8 mouse cellular contexts compared by ENCODE assay signal in genomic region chr5:89704264-89704663, GRCm38 (mm10).
DNase-seq lines count a peak whose midpoint lies in the region; TF ChIP-seq lines count a peak whose summit lies in the region.

No protein-coding gene starts in this region.

- intact Hi-C loops in left cerebral cortex, postnatal 10 days (cut with DNase I) = no loop called here
- intact Hi-C loops in left cerebral cortex, postnatal 36 days (cut with DNase I) = no loop called here

- TF ChIP-seq CTCF in brain, embryonic 14.5 days (IDR thresholded peaks at IDR 0.05; ENCODE audit: borderline replicate concordance, extremely low read depth, insufficient read depth, insufficient read length) = no peak
- no peak for TF ChIP-seq CTCF in thymus, adult 2 months (IDR thresholded peaks at IDR 0.05; ENCODE audit: borderline replicate concordance, control insufficient read depth, extremely low read depth, insufficient read depth, low read length, poor library complexity)

- H3K27ac ChIP-seq in thymus, adult 2 months (ENCODE audit: control insufficient read depth, insufficient read depth, low read length) = no peak overlapping the region

- TF ChIP-seq POLR2A in brain, embryonic 14.5 days (IDR thresholded peaks at IDR 0.05; ENCODE audit: borderline replicate concordance, extremely low read depth, insufficient read depth, insufficient read length, poor library complexity, severe bottlenecking) = no peak
- TF ChIP-seq POLR2A in thymus, adult 2 months (IDR thresholded peaks at IDR 0.05; ENCODE audit: control insufficient read depth, extremely low read depth, insufficient read depth, low read length, poor library complexity) = no peak

- no peaks in the 10 kb centered on the region for H3K36me3 ChIP-seq in thymus, adult 2 months (ENCODE audit: control insufficient read depth, insufficient read depth, low read length)

- WGBS in thymus, adult 2 months = 73% methylated on average over 1 of the region's 1 CpGs

- peak; percentile 11 for DNase-seq in cerebellum, adult 9-11 months
- DNase-seq in cerebellum, adult 8-10 months = no peak
- peak; percentile 45 to 69 for DNase-seq in left cerebral cortex, postnatal 10 days (ENCODE audit: extremely low spot score in 1 of 2, low spot score in 2 of 2)
- DNase-seq in left cerebral cortex, postnatal 36 days (ENCODE audit: low spot score in 2 of 2) = no peak
- DNase-seq in brain, embryonic 14.5 days (ENCODE audit: low read depth) = peak; percentile 95
- peak; percentile 35 for DNase-seq in kidney, adult 9 months
- DNase-seq in mesoderm, embryonic 11.5 days (ENCODE audit: low read depth, low spot score) = peak; percentile 10
- no peak for DNase-seq in thymus, adult 2 months

- H3K4me1 ChIP-seq in thymus, adult 2 months (replicated peaks; ENCODE audit: control insufficient read depth, insufficient read depth, low read length) = no peaks in the 10 kb centered on the region

- no peak overlapping the region for H3K4me3 ChIP-seq in thymus, adult 2 months (ENCODE audit: control insufficient read depth, insufficient read depth, low read length)

- no peaks in the 10 kb centered on the region for H3K27me3 ChIP-seq in thymus, adult 2 months (ENCODE audit: control insufficient read depth, insufficient read depth, low read length)

Comparison
In these comparisons a context has a peak if more than half of its experiments do, and no peak if none do; other contexts are left out.
1. DNase-seq: peak in cerebellum, adult 9-11 months (single experiment), left cerebral cortex, postnatal 10 days (2 of 2), brain, embryonic 14.5 days (single experiment), kidney, adult 9 months (single experiment) and mesoderm, embryonic 11.5 days (single experiment); none in cerebellum, adult 8-10 months (single experiment), left cerebral cortex, postnatal 36 days (0 of 2) and thymus, adult 2 months (single experiment).